Mouse (Mus musculus) liver, adult 2 months (tissue): ENCODE results near the gene Cyth3. TPM values are rescaled to one million over a fixed set of nuclear protein-coding genes. Genes with fewer than 3 reads are reported as not detected.

Source experiments
- DNase-seq: peaks from one replicate; pipeline ENCODE4 v3.0.0-alpha.2; 2011; ENCODE audit warnings: low read depth, low spot score; ENCODE audit errors: extremely low read depth
- H3K27ac ChIP-seq: fragments of 200-500 bp; replicated peaks from 2 replicates; pipeline ENCODE4 v1.5.1; 2012; ENCODE audit warnings: low read depth, mild to moderate bottlenecking, control low read depth, inconsistent platforms, low read length; ENCODE audit not compliant: insufficient read depth
- H3K27me3 ChIP-seq: fragments of 200-500 bp; 2 replicates; pipeline ENCODE4 v1.6.1; 2012; ENCODE audit warnings: mild to moderate bottlenecking, moderate library complexity, low read length, inconsistent platforms; ENCODE audit not compliant: control insufficient read depth, insufficient read depth
- H3K36me3 ChIP-seq: fragments of 200-500 bp; 2 replicates; pipeline ENCODE4 v1.6.1; 2012; ENCODE audit warnings: low read length, inconsistent platforms; ENCODE audit not compliant: control insufficient read depth, insufficient read depth
- H3K4me1 ChIP-seq: fragments of 200-500 bp; 2 replicates; pipeline ENCODE4 v1.6.1; 2011; ENCODE audit warnings: low read length; ENCODE audit not compliant: control insufficient read depth, insufficient read depth
- H3K4me3 ChIP-seq: fragments of 200-500 bp; 2 replicates; pipeline ENCODE4 v1.5.1; 2011; ENCODE audit warnings: low read depth, mild to moderate bottlenecking, control low read depth, low read length, moderate library complexity; ENCODE audit not compliant: insufficient read depth
- H3K79me2 ChIP-seq: fragments of 200-500 bp; 2 replicates; pipeline ENCODE4 v1.6.1; 2012; ENCODE audit warnings: inconsistent platforms, mild to moderate bottlenecking, low read length, moderate library complexity; ENCODE audit not compliant: control insufficient read depth, insufficient read depth
- H3K9ac ChIP-seq: fragments of 200-500 bp; 2 replicates; pipeline ENCODE4 v1.6.1; 2012; ENCODE audit warnings: low read depth, mild to moderate bottlenecking, control low read depth, inconsistent platforms, low read length
- CTCF ChIP-seq: fragments of 200-500 bp; IDR thresholded peaks from 2 replicates; pipeline ENCODE4 v1.5.1; 2011; ENCODE audit warnings: low read depth, low read length, control low read depth
- POLR2A ChIP-seq: fragments of 200-500 bp; IDR thresholded peaks from 2 replicates; pipeline ENCODE4 v1.6.1; 2011; ENCODE audit warnings: low read length, control low read depth; ENCODE audit not compliant: insufficient read depth; ENCODE audit errors: extremely low read depth
- WGBS: fragments of 180-500 bp; shearing (Covaris S2); methylation state at CpG from one replicate; pipeline ENCODE4 v1.1.7; 2018; 5-methylcytosine and 5-hydroxymethylcytosine counted together
- polyA plus RNA-seq: library from polyadenylated mRNA; depleted of rRNA; stranded (reverse); fragments of >200 nt; gene quantifications from 2 replicates; pipeline ENCODE4 v1.2.3, GENCODE M21; 2012
- total RNA-seq: library from RNA; depleted of rRNA; stranded (reverse); fragments of >200 nt; gene quantifications from 2 replicates; pipeline ENCODE4 v1.2.3, GENCODE M21; 2014

The Cyth3 gene
- total and polyA plus RNA-seq, 2 experiments = 2.9 to 4.4 TPM

DNA sequence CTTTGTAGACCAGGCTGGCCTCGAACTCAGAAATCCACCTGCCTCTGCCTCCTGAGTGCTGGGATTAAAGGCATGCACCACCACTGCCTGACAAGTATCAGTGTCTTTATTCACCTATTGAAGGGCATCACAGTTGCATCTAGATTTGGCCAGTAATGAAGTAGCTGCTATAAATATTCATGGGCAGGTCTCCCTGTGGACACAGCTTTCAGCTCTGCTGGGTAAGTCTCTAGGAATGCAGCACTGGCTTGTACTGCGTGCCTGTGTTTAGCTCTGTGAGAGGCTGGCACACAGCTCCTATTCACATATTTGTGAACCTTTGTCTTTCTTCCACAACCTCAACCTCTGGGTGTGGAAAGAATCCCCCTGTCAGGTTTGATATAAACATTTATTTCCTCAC is 46.6 kb downstream of the Cyth3 start:
- no peak overlapping the region for H3K9ac ChIP-seq
- DNase-seq = no peak
- peaks cover 6% of the 10 kb centered on the region; the same call in 1 of the 2 replicates for H3K79me2 ChIP-seq
- H3K27ac ChIP-seq = no peak overlapping the region
- H3K4me3 ChIP-seq = no peak overlapping the region
- no peaks in the 10 kb centered on the region for H3K27me3 ChIP-seq
- H3K4me1 ChIP-seq = no peaks in the 10 kb centered on the region; the same call in 1 of the 2 replicates
- TF ChIP-seq CTCF (no peak), POLR2A (no peak)
- 83% methylated on average over 2 of the region's 2 CpGs for WGBS
- no peaks in the 10 kb centered on the region for H3K36me3 ChIP-seq

DNA sequence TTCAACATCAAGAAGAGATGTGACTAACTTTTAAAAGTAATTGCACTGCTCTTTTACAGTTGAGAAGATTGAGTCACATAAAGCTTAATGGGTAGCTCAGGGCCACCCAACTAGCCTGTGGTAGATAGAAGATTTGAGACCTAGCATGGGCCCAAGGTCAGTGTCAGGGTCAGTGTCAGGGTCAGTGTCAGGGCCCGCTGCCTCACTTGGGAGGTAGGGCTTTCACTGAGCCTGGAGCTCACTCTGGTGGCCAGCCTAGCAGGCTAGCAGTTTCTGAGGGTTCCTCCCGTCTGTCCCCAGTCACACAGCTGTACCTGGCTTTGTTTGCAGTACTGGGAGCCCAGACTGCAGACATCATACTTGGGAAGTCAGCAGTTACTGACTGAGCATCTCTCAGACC is 47.1 kb downstream of the Cyth3 start:
- no peak overlapping the region for H3K27ac ChIP-seq
- no peaks in the 10 kb centered on the region; the same call in 1 of the 2 replicates for H3K4me1 ChIP-seq
- TF ChIP-seq CTCF (peak; percentile 55), POLR2A (no peak)

GRCm38 (mm10) chr5:143669839-143670238 is 47.6 kb downstream of the Cyth3 start:
- Histone ChIP-seq H3K4me3 (no peak overlapping the region), H3K27me3 (no peaks in the 10 kb centered on the region), H3K36me3 (no peaks in the 10 kb centered on the region), H3K27ac (no peak overlapping the region), H3K4me1 (no peaks in the 10 kb centered on the region; the same call in 1 of the 2 replicates), H3K9ac (no peak overlapping the region), H3K79me2 (peaks cover 6% of the 10 kb centered on the region; the same call in 1 of the 2 replicates)
- no peak for DNase-seq
- no peak for TF ChIP-seq POLR2A
- no peak for TF ChIP-seq CTCF
- 56% methylated on average over 2 of the region's 2 CpGs for WGBS

More for the DNA sequence above, 47.1 kb downstream of the Cyth3 start:
- Histone ChIP-seq H3K9ac (no peak overlapping the region), H3K27me3 (no peaks in the 10 kb centered on the region), H3K4me3 (no peak overlapping the region), H3K36me3 (no peaks in the 10 kb centered on the region), H3K79me2 (peaks cover 6% of the 10 kb centered on the region; the same call in 1 of the 2 replicates)
- 47% methylated on average over 2 of the region's 2 CpGs for WGBS
- DNase-seq = no peak

GRCm38 (mm10) chr5:143670740-143671415 is 48.6 kb downstream of the Cyth3 start:
- no peaks in the 10 kb centered on the region; the same call in 1 of the 2 replicates for H3K4me1 ChIP-seq
- no peaks in the 10 kb centered on the region for H3K27me3 ChIP-seq
- H3K4me3 ChIP-seq = no peak overlapping the region
- WGBS = 76% methylated on average over 6 of the region's 6 CpGs
- no peak for DNase-seq
- peaks cover 6% of the 10 kb centered on the region; the same call in 1 of the 2 replicates for H3K79me2 ChIP-seq
- no peaks in the 10 kb centered on the region for H3K36me3 ChIP-seq
- H3K27ac ChIP-seq = no peak overlapping the region
- H3K9ac ChIP-seq = no peak overlapping the region
- TF ChIP-seq CTCF (no peak), POLR2A (no peak)

DNA sequence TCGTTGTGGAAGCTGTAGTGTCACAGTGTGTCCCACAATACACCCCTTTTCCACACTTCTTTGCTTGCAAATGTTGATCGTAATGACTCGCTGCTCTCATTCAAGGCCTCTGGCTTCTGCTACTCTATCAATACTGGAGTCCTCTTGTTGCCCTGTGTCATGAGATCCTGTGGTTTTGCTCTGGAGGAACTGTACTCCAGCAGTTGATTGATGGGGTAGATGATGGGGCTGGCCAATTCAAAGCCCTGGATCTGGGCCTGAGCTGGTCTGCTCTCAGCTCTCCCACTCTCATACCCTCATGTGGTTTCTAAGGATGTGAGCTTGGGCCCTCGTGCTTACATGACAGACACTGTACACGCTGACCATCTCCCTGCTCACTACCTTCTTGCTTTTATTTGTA is 52.3 kb downstream of the Cyth3 start:
- 86% methylated on average over 5 of the region's 5 CpGs for WGBS
- Histone ChIP-seq H3K4me1 (peaks cover 7% of the 10 kb centered on the region), H3K27me3 (no peaks in the 10 kb centered on the region), H3K36me3 (no peaks in the 10 kb centered on the region), H3K9ac (no peak overlapping the region), H3K4me3 (no peak overlapping the region), H3K27ac (no peak overlapping the region), H3K79me2 (peaks cover 6% of the 10 kb centered on the region; the same call in 1 of the 2 replicates)
- DNase-seq = no peak
- no peak for TF ChIP-seq CTCF
- no peak for TF ChIP-seq POLR2A

DNA sequence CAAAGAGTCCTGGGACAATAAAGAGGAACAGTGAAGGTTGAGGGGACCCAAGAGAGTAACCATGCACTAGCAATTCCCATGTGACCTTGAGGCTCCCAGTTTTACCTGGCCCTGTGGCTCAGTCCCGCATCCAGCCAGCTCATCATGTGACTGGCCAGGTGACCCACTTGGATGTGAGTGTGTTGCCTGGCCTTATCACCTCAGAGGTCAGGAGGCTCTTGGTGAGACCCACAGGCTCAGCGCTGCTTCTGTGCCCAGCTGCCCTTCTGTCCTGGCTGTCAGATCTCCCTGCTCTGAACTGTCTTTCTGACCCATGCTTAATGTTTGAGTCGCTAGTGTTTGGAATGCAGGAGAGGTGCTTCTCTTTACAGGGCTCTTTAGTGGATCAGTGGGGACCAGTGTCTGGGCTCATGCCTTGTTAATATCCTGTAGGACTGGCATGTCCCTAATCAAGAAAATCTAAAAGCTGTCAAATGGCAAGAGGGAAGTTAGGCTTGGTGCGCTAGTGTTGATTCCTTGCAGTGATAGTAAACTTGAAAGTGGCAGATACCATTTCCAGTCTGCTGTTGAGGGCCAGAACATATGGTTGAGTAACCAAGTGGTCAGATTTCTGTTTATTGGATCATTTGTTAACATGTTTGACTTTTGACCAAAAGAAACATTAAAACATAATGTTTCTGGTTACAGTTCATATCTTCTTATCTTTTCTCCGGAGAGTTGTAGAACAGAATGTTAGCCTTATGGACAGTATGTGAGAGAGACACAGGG is 54.2 kb downstream of the Cyth3 start:
- Histone ChIP-seq H3K4me1 (peaks cover 7% of the 10 kb centered on the region), H3K9ac (no peak overlapping the region)

More for the DNA sequence above, 54.2 kb downstream of the Cyth3 start:
- WGBS = 27% methylated on average over 5 of the region's 5 CpGs
- Histone ChIP-seq H3K36me3 (no peaks in the 10 kb centered on the region), H3K4me3 (no peak overlapping the region), H3K79me2 (peaks cover 2% of the 10 kb centered on the region; the same call in 1 of the 2 replicates), H3K27me3 (no peaks in the 10 kb centered on the region), H3K27ac (no peak overlapping the region)
- TF ChIP-seq CTCF = no peak
- TF ChIP-seq POLR2A = no peak
- peak; percentile 82 for DNase-seq
